Mouse (Mus musculus) hematopoietic stem cell, adult 5-6 weeks (primary cell): ENCODE results near the gene Tmsb15a. TPM values are rescaled to one million over a fixed set of nuclear protein-coding genes. Genes with fewer than 3 reads are reported as not detected.
A peak's percentile ranks its signal among the peaks of the same experiment; 100 is the strongest.
"Not testable (repeated sequence)": the region's sequence is repeated elsewhere in the genome, so short reads cannot be mapped to it uniquely, and the experiment has no call there.

Experiments
- ATAC-seq, 2 experiments: fragments of 125-278 bp in 1 of 2; replicated peaks in 1 of 2; 2 replicates each; pipeline ENCODE4 v1.8.0; 2016 to 2017; ENCODE audit warnings: inconsistent platforms in 2 of 2, mild to moderate bottlenecking in 2 of 2, moderate number of reproducible peaks in 2 of 2, low read depth in 1 of 2, moderate TSS enrichment in 1 of 2; ENCODE audit not compliant: low FRiP score in 2 of 2, poor library complexity in 2 of 2, severe bottlenecking in 2 of 2, insufficient read depth in 1 of 2, low TSS enrichment in 1 of 2
- total RNA-seq: library from RNA; stranded (forward); fragments of 172-1452, 232-1000 nt; gene quantifications from 2 replicates; pipeline ENCODE4 v1.2.3, GENCODE M21; 2017

Tmsb15a gene
- not detected in 2 replicates for total RNA-seq

DNA sequence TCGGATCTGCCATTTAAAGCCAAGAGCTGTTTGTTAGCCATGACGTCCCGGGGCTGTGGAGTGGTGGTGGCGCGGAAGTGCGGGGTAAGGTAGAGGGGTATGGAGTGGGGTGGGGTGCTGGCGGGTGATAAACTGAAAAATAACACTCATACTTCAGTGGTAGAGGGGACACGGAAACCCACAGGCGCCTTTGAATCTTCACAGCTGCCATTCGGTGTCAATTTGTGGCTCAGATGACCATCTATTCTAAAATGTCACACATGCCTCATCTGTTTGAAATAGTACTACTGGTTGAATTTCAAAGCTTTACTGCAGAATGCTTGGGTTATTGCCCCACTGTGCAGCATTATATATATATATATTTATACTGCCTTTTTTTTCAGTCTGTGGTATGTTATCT is at the start of gene Tmsb15a:
Gene Tmsb15a (minus strand): TSS at position 101 of the 400 bp plus-strand sequence.
- no peak for ATAC-seq

- ATAC-seq = no peak
These were observed 43.5 kb upstream of the Tmsb15a start for GRCm38 (mm10) chrX:135768565-135768964.

DNA sequence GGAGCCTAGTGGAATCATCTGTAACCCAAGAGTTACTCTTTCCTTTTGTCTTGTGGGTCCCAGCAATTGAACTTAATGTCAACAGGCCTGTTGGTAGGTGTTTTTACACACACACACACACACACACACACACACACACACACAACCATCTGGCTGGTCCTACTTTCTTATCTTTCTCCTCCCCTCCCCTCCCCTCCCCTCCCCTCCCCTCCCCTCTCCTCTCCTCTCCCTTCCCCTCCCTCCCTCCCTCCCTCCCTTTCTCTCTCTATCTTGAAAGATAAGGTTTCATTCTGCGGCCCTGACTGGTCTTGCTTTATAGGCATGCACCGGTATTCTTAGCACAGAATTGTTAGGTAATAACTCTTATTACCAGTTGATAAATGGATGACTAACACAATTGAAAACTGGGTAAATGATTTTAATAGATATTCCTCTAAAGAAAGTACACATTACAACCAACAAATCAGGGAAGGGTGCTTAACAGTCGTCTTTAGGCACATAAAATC is 43.0 kb upstream of the Tmsb15a start:
- no peak for ATAC-seq

- ATAC-seq = no peak
These were observed 36.6 kb upstream of the Tmsb15a start for GRCm38 (mm10) chrX:135761707-135762106.

GRCm38 (mm10) chrX:135752832-135753231 is 27.8 kb upstream of the Tmsb15a start:
- ATAC-seq = peak; percentile 27 to 66; a peak in 2 of 4 replicates

GRCm38 (mm10) chrX:135745376-135745775 is 20.3 kb upstream of the Tmsb15a start:
- ATAC-seq = not testable (repeated sequence)

DNA sequence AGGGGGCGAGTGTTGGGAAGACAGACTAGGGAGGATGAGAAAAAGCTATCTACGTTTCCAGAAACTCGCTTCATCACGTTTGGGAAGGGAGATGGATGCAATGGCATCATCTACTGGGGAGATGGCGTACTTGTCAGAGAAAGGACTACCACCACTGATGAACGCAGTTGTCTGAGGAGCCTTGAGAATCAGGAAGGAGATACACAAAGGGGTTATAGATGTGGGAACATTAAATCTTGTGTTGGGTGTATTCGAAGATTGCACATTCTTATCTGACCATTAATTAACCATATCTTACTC is 17.9 kb upstream of the Tmsb15a start:
- peak in 1 of 2 experiments; percentile 9; a peak in 1 of 4 replicates for ATAC-seq

- ATAC-seq = peak; percentile 99 to 100
These were observed 17.4 kb upstream of the Tmsb15a start, which contains the start of the genes Armcx5 and Gprasp1 for GRCm38 (mm10) chrX:135742304-135743055. Armcx5 (plus strand) TSS chrX:135742733. Gprasp1 (plus strand) TSS chrX:135742733.

- ATAC-seq = no peak
These were observed 13.9 kb upstream of the Tmsb15a start for GRCm38 (mm10) chrX:135738730-135739520.

DNA sequence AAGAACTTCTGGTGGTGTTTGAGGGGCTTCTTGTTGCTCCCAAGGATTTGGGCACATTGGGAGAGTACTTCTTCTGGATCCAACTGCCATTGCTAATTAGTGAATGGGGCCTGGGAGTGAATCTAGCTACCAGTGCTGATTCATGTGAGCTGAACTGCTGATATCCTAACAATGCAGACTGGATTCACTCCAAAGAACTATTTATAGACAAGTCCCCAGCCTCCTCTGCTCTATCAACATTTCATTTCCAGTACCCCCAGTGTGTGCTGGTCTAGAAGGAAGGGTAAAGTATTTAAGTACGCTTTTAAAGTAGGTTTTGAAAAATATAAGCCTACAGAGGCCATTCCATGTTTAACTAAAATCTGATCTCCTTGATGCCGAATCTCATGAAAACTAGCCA is 12.2 kb downstream of the Tmsb15a start:
- ATAC-seq = no peak

GRCm38 (mm10) chrX:135704349-135704748 is 20.7 kb downstream of the Tmsb15a start:
- no peak for ATAC-seq

DNA sequence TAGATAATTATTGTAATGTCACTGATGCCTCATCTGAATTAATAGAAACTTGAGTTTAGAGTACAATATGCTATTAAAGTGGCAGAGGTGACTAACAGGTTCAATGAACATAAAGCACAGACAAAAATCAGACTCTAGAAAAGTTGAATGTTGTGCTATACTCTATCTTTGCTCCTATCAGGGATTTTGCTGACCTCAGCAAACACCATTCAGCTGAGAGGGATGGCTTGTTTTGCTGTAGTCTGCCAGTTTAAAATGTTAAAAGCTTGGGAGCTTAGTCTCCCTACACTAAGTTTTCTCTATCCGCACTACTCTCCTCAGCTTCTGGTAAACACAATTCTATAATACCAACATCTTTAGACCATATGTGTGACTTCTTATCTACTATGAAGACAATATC is 21.9 kb downstream of the Tmsb15a start:
- ATAC-seq = no peak

DNA sequence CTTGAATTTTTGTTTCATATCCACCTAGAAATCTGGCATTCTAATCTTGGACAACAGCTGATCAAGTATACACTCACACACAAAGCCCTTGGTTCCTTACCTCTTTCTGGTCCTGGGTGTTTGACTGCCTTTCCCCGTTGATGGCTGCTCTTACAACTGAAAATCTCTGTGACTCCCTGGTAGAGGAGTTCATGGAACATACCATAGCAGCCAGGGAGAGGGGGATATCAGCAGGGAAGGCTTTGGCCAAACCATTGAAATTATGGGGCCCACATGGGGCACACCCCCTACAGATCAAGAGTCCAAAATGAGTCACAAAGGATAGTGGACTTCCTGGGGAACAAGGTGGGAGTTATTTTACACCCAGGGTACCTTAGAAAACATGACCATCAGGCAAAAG is 31.4 kb downstream of the Tmsb15a start, which contains the start of gene Tcp11x2:
Gene Tcp11x2 (minus strand): TSS at position 158 of the 400 bp plus-strand sequence.
- ATAC-seq = no peak

GRCm38 (mm10) chrX:135687802-135688201 is 37.3 kb downstream of the Tmsb15a start:
- no peak for ATAC-seq

GRCm38 (mm10) chrX:135681858-135682257 is 43.2 kb downstream of the Tmsb15a start:
- no peak for ATAC-seq
